Mouse (Mus musculus) embryo, embryonic 11 days (tissue): ENCODE results near the gene Ugt2b1.
"Not testable (repeated sequence)": the region's sequence is repeated elsewhere in the genome, so short reads cannot be mapped to it uniquely, and the experiment has no call there.

Experiments
- DNase-seq: peaks from one replicate; pipeline ENCODE4 v3.0.0-alpha.2; 2015

The Ugt2b1 gene

GRCm38 (mm10) chr5:86926426-86926825, at the start of gene Ugt2b1:
TSS of gene Ugt2b1 (minus strand) at chr5:86926530.
- DNase-seq = no peak

DNA sequence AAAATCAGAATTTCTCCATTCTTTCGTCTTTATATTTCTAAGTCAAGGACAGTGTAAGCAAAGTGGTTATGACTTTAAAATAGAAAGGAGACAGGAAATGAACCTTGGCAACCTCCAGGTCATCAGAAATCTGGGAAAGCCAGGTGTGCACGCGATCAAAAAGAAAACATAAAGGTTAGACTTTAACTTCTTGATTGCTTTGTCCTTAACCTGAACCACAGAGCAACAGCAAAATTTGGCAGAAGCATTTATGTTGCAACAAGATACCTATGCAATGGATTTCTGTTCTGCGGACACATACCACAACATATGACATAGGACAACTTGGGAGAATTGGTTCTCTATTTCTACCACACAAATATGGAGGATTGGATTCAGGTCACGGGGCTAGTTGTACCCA, 40.9 kb upstream of the Ugt2b1 start:
- not testable (repeated sequence) for DNase-seq

DNA sequence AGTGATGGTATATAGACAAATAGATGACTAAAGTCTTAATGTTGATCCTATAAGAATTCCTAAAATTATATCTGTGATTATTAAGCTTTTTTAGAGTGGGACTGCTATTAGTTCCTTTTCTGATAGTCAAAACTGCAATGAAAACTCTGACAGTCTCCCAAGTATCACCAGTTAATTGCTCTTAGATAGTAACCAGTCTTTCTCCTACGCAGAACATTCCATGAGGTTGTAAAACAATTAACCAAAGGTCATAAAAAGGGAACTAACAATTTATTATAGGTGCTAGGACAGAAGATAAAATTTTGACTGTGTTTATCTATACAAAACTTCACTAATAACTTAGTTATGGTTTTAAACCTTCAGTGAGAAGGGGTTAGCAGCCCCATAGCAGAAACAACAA, 36.5 kb upstream of the Ugt2b1 start:
- DNase-seq = not testable (repeated sequence)

GRCm38 (mm10) chr5:86961587-86962358, 35.4 kb upstream of the Ugt2b1 start:
- no peak for DNase-seq

GRCm38 (mm10) chr5:86960504-86960903, 34.2 kb upstream of the Ugt2b1 start:
- no peak for DNase-seq

DNA sequence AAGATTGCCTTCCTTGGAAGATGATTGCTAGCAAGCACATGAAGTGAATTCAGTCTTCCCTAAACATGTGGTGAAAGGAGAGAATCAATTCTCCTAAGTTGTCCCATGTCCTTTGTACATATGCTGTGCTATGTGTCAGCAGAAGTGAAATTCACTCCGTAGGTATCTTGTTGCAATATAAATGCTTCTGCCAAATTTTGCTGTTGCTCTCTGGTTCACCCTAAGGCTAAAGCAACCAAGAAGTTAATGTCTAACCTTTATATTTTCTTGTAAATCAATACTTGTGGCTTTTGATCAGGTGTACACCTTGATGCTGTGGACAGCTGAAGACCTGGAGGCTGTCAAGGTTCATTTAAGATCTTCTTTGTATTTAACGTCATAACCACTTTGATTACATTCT, 15.8 kb upstream of the Ugt2b1 start:
- DNase-seq = no peak

DNA sequence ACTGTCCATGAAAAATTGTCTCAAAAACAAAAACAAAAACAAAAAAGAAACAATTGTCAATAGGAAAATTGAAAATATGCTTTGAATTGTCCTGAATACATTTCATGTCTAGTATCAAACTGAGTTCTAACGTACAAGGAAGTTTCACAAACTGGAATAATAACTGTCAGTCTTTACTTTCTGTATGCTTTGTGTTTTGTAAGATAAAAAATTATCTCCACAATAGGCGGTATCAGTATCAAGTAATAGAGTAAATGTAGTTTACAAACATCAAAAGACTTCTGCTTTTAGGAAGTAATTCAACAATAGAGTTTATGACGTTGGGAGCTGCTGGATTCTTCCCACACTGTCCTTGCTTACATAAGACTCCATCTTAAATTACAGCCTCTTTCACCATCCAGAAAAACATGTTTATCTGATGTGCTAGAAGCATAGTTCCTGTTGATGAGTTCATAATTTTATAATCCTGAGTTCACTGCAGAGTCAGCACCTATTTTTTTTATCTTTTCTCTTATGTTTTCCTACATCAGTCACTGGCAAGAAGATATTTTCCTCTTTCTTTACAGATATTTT, 5.6 kb downstream of the Ugt2b1 start:
- no peak for DNase-seq

GRCm38 (mm10) chr5:86911357-86912099, 14.8 kb downstream of the Ugt2b1 start:
- no peak for DNase-seq

DNA sequence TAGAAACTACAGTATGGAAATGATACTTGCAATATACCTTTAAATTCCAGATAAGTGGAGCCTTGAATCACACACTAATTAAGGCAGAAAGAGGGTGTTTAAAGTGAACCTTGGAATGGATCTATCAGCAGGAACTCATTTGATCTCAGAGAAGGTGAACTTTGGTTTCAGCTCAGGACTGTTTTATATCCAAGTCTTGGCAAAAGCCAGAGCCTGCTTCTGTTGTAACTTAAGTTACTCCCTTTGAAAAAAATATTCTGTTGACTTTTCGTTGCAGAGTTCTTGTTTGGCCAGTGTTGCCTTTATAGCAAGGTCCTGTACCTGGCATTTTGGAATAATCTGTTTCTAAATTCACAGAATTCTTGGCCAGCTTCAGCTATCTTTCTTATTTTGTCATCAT, 15.6 kb downstream of the Ugt2b1 start:
- no peak for DNase-seq

- DNase-seq = no peak
These were observed 19.6 kb downstream of the Ugt2b1 start, which contains the start of gene Ugt2b34 for GRCm38 (mm10) chr5:86906758-86907157. TSS of gene Ugt2b34 (minus strand) at chr5:86906937.

DNA sequence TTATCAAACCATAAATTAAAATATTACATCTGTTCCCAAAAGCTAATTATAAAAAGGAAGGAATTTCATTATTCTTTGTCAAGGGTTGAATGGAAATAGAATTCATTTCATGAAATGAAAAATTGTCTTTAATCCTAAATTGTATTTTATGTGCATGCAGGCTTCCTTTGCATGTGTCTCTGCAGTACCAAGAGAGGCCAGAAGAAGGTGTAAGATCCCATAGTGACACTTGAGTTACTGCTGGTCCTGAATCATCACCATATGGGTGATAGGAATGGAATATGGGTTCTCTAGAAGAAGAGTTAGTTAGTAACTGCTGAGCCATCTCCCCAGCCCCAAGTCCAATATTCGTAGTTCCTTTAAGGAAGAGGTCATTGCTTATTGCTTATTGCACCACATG, 36.4 kb downstream of the Ugt2b1 start:
- DNase-seq = no peak

GRCm38 (mm10) chr5:86888420-86888819, 37.9 kb downstream of the Ugt2b1 start:
- DNase-seq = no peak

- DNase-seq = no peak
These were observed 39.2 kb downstream of the Ugt2b1 start for GRCm38 (mm10) chr5:86887081-86887480.

- peak; percentile 10 for DNase-seq
These were observed 39.7 kb downstream of the Ugt2b1 start for GRCm38 (mm10) chr5:86886620-86887019.

DNA sequence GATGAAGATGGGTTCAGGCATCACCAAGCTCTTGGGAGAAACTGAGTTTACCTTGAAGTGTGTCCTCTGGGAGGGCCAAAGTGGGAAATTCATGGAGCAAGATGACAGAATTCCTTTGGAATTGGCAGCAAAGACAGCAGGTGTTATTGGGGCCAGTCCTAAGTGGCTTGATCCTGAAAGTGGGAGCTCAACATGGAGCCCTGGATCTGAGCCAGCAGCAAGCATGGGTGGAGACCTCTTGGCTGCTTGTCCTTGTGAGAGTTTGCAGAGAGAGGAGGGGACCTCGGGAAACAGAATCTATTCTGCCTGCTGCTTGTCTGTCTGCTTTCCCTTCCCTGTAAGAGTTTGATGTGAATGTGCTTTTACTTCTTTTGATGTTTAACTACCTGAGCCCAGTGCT, 54.5 kb downstream of the Ugt2b1 start:
- no peak for DNase-seq
